Mouse (Mus musculus): ENCODE measurements around the gene Otop3.
"Not testable (repeated sequence)": the region's sequence is repeated elsewhere in the genome, so short reads cannot be mapped to it uniquely, and the experiment has no call there.

Otop3 gene

DNA sequence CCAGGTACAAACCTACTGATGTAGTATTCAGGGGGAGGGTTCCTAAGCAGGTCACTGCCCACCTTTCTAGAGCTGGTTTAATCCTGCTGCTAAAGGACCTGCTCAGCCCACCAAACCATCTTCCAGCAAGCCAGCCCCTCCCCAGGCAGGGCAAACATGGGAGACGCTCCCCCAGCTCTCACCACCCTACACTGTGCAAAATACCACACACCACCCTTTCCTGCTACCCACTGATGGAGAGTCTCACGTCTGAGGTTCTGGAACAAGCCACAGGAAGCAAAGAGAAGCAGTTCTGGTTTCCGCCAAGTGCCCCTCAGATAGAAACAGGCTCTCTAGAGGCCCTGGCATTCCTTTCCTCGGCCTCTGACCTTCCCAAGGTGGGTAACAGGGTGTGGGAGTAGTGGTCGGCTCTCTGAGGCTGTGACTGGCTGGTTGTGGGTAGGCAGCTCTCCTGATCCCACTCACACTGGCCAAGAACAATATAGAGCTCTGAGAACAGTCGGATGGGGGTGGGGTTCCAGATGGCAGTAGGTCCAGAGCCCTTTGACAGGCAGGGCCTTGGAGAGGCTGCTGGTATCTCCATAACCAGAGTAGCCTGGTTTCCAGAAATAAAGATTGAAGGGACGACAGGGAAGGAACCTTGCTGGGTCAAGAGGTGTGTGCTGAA is 31.6 kb downstream of the Otop3 start:
- no peak for DNase-seq (ENCODE audit: low spot score in 2 of 2)

DNA sequence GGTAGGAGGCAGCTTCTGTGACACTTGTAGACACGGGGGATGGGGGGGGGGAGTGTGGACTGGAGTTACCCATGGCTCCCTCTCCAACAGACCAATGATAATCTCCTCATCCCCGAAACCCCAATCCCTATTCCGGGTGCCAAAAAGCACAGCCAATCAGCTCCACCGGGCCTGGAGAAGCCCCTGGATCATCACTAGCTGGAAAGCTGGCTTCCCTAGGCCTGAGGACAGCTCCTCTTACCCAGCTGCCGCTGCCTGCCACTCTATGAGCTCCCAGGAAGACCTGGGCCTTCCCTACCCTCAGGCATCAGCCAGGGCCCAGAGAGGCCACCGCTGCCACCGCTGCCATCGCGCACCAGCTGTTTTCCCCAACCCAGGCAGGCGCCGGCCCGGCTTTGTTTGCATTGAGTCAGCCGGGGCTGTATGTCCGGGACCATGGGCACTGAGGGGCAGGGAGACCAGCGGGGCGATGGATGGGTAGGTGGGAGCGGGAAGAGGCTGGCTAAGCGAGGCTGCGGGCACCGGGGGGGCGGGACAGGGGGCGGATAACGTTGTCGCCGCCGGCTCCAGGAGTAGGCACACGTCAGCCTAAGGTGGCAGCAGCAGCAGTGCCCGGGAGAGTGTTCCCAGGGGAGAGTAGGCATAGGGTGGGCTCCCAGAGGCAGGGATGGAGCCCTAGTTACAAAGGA is 32.3 kb downstream of the Otop3 start:
- peak in 1 of 2 experiments; percentile 53 for DNase-seq (ENCODE audit: low spot score in 2 of 2)

DNA sequence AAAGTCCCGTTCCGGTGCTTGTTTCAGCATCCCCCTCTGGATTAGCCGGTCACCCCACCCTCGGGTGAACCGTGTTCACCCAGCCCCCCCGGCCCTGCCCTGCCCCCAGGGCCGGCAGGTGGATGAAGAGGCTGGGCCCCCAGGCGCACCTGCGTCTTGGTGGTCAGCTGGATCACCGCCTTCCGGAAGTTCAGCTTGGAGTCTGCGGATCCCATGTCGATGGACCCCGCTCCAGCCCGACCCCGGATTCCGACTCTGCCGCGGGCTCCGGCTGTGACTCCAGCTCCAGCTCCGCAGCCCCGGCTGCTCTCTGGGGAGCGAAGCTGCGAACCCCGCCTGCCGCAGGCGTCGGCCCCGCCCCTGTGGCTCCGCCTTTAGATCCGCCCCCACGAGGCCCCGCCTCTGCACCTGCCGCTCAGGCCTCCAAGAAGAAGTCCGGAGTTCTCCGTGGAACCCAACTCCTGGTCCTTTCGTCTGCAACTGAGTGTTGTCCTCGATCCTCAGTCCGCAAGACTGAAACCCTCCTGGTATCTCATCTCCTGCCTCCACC is 32.9 kb downstream of the Otop3 start, which contains the start of gene Hid1:
Gene Hid1, minus strand, starts transcription at position 362 of the 550 bp plus-strand sequence.
- peak; percentile 81 to 94 for DNase-seq (ENCODE audit: low spot score in 2 of 2)

DNA sequence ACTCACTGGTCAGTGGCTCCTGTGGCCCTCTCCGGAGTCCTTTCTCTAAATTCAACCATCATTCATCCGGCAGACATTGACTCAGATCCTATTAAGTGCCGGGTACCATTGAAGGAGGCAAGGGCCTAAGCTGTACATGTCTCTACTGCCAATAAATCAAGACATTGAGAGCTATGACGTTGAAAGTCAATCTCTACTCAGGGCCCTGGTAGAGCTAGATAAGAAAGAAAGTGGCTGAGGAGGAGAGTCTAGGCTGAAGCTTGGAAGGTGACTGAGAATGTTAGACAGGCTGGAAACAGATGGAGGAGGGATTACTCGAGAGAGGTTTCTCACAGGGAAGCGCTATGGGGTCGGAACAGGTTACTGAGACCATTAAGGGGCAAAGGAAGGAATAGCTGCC is 35.8 kb downstream of the Otop3 start:
- no peak for DNase-seq (ENCODE audit: low spot score in 2 of 2)

- no peak for DNase-seq (ENCODE audit: low spot score in 2 of 2)
Observed at GRCm38 (mm10) chr11:115371354-115371753, 36.8 kb downstream of the Otop3 start.

- DNase-seq (ENCODE audit: low spot score in 2 of 2) = no peak
Observed at GRCm38 (mm10) chr11:115372015-115372414, 37.5 kb downstream of the Otop3 start.

DNA sequence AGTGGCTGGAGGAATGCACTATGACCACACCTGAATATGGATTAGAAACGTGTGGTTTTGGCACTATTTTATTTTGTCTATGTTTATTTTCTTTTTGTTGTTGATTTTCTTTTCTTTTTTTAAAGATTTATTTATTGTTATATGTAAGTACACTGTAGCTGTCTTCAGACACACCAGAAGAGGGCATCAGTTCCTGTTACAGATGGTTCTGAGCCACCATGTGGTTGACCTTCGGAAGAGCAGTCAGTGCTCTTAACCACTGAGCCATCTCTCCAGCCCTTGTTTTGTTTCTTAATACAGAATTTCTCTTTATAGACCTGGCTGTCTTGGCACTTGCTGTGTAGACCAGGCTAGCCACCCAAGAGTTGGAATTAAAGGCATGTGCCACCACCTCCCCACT is 38.2 kb downstream of the Otop3 start:
- no peak for DNase-seq (ENCODE audit: low spot score in 2 of 2)

DNA sequence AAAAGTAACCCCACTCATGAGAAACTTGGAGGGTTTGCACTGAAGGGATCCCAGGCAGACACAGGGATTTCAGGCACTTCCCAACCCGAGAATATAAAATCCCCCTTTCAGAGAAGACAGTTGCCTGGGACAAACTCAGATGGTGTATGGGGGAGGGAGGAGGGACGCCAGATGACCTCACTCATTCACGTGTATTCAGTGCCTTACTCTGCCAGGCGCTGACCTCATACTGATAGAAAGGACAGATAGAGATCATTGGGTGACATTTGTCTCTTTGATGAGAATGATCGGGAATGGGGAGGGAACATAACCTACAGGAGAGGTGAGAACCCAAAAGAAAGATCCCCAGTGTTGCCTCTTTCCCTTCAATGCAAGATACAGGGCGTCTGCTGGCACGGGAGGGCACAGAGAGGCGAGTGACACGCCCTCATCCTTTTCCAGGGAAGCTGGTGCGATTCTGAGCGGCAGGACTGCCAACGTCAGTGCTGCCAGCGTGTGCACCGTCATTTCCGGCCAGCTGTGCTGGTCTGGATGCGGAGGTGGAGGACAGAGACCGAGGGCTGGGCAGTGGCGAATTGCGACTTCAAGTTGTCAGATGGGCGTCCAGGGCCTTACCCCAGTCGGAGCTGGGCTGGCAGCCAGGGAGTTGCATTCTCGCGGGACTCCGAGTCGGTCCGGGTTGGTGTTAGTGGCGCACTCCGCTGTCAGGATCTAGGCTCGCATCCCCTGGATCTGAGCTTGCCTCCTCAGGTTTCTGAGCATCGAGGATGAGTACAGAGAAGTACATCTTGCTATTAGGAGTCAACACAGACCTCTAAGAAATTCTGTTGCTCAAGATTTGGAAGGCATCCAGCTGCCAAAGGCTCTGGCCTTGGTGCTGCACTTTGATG is 39.5 kb downstream of the Otop3 start:
- peak in 1 of 2 experiments; percentile 68 for DNase-seq (ENCODE audit: low spot score in 2 of 2)

GRCm38 (mm10) chr11:115374695-115375425 is 40.3 kb downstream of the Otop3 start:
- no peak for DNase-seq (ENCODE audit: low spot score in 2 of 2)

DNA sequence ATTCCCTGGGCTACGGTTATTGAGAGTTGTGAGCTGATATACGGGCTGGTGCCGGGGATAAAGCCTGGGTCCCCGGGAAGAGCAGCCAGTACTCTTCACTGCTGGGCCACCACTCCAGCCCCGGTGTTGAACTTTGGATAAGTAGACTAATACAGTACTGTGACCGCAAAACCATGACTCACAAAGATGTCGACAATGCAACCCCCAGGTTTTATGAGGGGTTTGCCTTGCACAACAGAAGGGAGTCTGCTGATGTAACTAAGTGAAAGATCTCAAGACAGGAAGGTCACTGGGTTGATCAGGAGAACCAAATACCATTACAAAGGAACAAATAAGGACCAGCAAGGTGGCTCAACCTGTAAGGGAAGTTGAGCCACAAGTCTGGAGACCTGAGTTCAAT is 42.2 kb downstream of the Otop3 start:
- no peak for DNase-seq (ENCODE audit: low spot score in 2 of 2)

GRCm38 (mm10) chr11:115377254-115377653 is 42.7 kb downstream of the Otop3 start:
- DNase-seq (ENCODE audit: low spot score in 2 of 2) = no peak

DNA sequence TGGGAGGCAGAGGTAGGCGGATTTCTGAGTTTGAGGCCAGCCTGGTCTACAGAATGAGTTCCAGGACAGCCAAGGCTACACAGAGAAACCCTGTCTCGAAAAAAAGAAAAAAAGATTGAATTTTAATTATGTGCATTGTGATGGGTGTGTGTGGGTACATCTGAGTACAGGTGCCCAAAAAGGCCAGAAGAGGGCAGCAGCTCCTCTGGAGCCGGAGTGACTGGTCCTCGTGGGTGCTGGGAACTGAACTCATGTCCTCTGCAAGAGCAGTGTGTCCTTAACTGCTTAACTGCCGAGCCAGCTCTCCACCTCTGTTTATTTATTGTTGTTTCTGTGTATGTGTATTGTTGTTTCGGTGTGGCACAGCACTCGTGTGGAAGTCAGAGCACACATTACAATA is 43.3 kb downstream of the Otop3 start:
- DNase-seq (ENCODE audit: low spot score in 2 of 2) = no peak

DNA sequence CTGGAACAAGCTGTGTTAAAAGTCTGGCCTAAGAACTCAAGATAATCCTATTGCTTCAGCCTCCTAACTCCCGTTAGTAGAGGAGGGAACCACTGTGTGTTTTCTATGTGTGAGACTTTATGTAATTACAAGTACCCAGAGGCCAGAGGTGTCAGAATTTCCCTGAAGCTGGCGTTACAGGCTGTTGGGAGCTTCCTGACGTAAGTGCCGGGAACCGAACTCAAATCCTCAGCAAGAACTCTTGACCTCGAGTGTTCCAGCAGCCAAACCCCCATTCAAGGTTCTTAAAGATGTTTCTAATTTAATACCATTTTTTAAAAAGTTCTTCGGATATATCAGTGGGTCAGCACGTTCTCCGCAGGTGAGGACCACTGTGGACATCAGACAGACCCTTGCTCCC is 46.7 kb downstream of the Otop3 start:
- no peak for DNase-seq (ENCODE audit: low spot score in 2 of 2)

- DNase-seq (ENCODE audit: low spot score in 2 of 2) = peak; percentile 84 to 87
Observed at GRCm38 (mm10) chr11:115381743-115382539, 47.4 kb downstream of the Otop3 start, which contains the start of gene Cdr2l. Gene Cdr2l, plus strand, starts transcription at chr11:115381916.

- DNase-seq (ENCODE audit: low spot score in 2 of 2) = no peak
Observed at GRCm38 (mm10) chr11:115382891-115383290, 48.4 kb downstream of the Otop3 start.

- no peak for DNase-seq (ENCODE audit: low spot score in 2 of 2)
Observed at GRCm38 (mm10) chr11:115383701-115384474, 49.4 kb downstream of the Otop3 start.

GRCm38 (mm10) chr11:115384587-115384986 is 50.1 kb downstream of the Otop3 start:
- DNase-seq (ENCODE audit: low spot score in 2 of 2) = no peak

- DNase-seq (ENCODE audit: low spot score in 2 of 2) = not testable (repeated sequence)
Observed at GRCm38 (mm10) chr11:115386859-115387258, 52.3 kb downstream of the Otop3 start.

- DNase-seq (ENCODE audit: low spot score in 2 of 2) = no peak
Observed at GRCm38 (mm10) chr11:115391358-115391757, 56.8 kb downstream of the Otop3 start.

Measured in urinary bladder, adult 18-20 months (tissue).